ENCODE assay signal across 20 mouse cellular contexts in the genomic region with DNA sequence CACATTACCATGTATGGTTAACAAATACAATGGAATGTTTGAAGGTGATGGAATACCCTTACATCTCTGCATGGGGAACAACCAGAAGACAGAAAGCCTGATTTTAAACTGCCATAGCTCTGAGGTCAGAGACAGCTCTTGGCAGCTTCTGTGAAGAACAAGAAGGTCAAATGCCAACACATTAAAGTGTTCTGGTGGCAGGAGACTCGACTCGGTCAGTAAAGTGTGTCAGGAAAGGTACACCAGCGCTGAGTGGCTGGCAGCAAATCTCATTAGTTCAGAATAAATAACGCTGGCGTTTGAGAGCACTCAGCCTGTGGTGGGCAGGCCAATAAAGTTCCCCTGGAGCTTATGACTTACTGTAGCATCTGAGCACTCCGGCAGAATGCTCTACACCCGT.
A peak's percentile ranks its signal among the peaks of the same experiment; 100 is the strongest.
DNase-seq lines count a peak whose midpoint lies in the region; ATAC-seq and TF ChIP-seq lines count a peak whose summit lies in the region.
"Had no signal": no experiment of that assay in that cellular context is flagged by ENCODE, and none has a peak within 500 bp of the region (broad histone marks: within the 10 kb centered on the region; RNA-seq: fewer than 3 reads in every experiment).

No protein-coding gene starts in this region.

- H3K9me3 ChIP-seq in heart, embryonic 11.5 days (replicated peaks; ENCODE audit: control insufficient read depth, low read length) = no peaks in the 10 kb centered on the region
- no peaks in the 10 kb centered on the region for H3K9me3 ChIP-seq in heart, embryonic 16.5 days (replicated peaks; ENCODE audit: control insufficient read depth, low read length)
- H3K9me3 ChIP-seq in stomach, postnatal 0 days (ENCODE audit: control insufficient read depth, low read length) = no peaks in the 10 kb centered on the region
- H3K9me3 ChIP-seq: embryonic facial prominence, embryonic 15.5 days; forebrain, embryonic 15.5 days; heart, embryonic 13.5 days; hindbrain, embryonic 15.5 days had no signal

- no peak overlapping the region for H3K9ac ChIP-seq in heart, embryonic 11.5 days (ENCODE audit: low read depth, low read length)
- no peak overlapping the region for H3K9ac ChIP-seq in heart, embryonic 16.5 days (ENCODE audit: low read length)
- H3K9ac ChIP-seq in stomach, postnatal 0 days (ENCODE audit: low read length) = no peak overlapping the region
- H3K9ac ChIP-seq: embryonic facial prominence, embryonic 15.5 days; forebrain, embryonic 15.5 days; heart, embryonic 13.5 days; hindbrain, embryonic 15.5 days had no signal

- ATAC-seq in heart, embryonic 11.5 days (replicated peaks; ENCODE audit: insufficient number of reproducible peaks, low FRiP score, low TSS enrichment) = no peak
- no peak for ATAC-seq in heart, embryonic 16.5 days (replicated peaks; ENCODE audit: extremely low read depth, insufficient read depth, low FRiP score)
- no peak for ATAC-seq in stomach, postnatal 0 days (ENCODE audit: low FRiP score, low TSS enrichment)
- ATAC-seq: forebrain, embryonic 15.5 days; intestine, embryonic 16.5 days had no signal

- H3K27me3 ChIP-seq in heart, embryonic 11.5 days (ENCODE audit: control insufficient read depth, insufficient read depth, low read length) = no peaks in the 10 kb centered on the region
- H3K27me3 ChIP-seq in heart, embryonic 16.5 days (ENCODE audit: control insufficient read depth, insufficient read depth, low read length) = no peaks in the 10 kb centered on the region
- H3K27me3 ChIP-seq in stomach, postnatal 0 days (ENCODE audit: control insufficient read depth, insufficient read depth, low read length) = no peaks in the 10 kb centered on the region
- H3K27me3 ChIP-seq: embryonic facial prominence, embryonic 15.5 days; forebrain, embryonic 15.5 days; heart, embryonic 13.5 days; hindbrain, embryonic 15.5 days had no signal

- WGBS in heart, embryonic 11.5 days (ENCODE audit: insufficient replicate concordance) = 63% methylated on average over 7 of the region's 7 CpGs
- 45% methylated on average over 7 of the region's 7 CpGs for WGBS in heart, embryonic 16.5 days
- 42% methylated on average over 7 of the region's 7 CpGs for WGBS in stomach, postnatal 0 days

- no peak overlapping the region for H3K27ac ChIP-seq in heart, embryonic 11.5 days (ENCODE audit: low read depth, low read length)
- peak overlapping the region; percentile 4; the same call in 1 of the 2 replicates for H3K27ac ChIP-seq in heart, embryonic 16.5 days (ENCODE audit: low read length)
- H3K27ac ChIP-seq in stomach, postnatal 0 days (replicated peaks) = no peak overlapping the region
- H3K27ac ChIP-seq: embryonic facial prominence, embryonic 15.5 days; forebrain, embryonic 15.5 days; heart, embryonic 13.5 days; hindbrain, embryonic 15.5 days had no signal

- no peak for TF ChIP-seq CTCF in stomach, postnatal 0 days (IDR thresholded peaks at IDR 0.05; ENCODE audit: low read depth)

- no peak for TF ChIP-seq EP300 in stomach, postnatal 0 days (optimal IDR thresholded peaks at IDR 0.05)

- no peaks in the 10 kb centered on the region for H3K36me3 ChIP-seq in heart, embryonic 11.5 days (ENCODE audit: control insufficient read depth, insufficient read depth, low read length)
- no peaks in the 10 kb centered on the region for H3K36me3 ChIP-seq in heart, embryonic 16.5 days (ENCODE audit: control insufficient read depth, insufficient read depth)
- no peaks in the 10 kb centered on the region for H3K36me3 ChIP-seq in stomach, postnatal 0 days (ENCODE audit: control insufficient read depth, insufficient read depth, low read length)
- H3K36me3 ChIP-seq: embryonic facial prominence, embryonic 15.5 days; forebrain, embryonic 15.5 days; heart, embryonic 13.5 days; hindbrain, embryonic 15.5 days had no signal

- no peak overlapping the region for H3K4me3 ChIP-seq in heart, embryonic 11.5 days (ENCODE audit: low read depth, low read length)
- no peak overlapping the region for H3K4me3 ChIP-seq in heart, embryonic 16.5 days (ENCODE audit: low read length)
- no peak overlapping the region for H3K4me3 ChIP-seq in stomach, postnatal 0 days (ENCODE audit: low read depth, low read length)
- H3K4me3 ChIP-seq: embryonic facial prominence, embryonic 15.5 days; erythroblast, embryonic 14.5 days; forebrain, embryonic 15.5 days; heart, embryonic 13.5 days; hindbrain, embryonic 15.5 days had no signal

- no peak overlapping the region for H3K4me2 ChIP-seq in heart, embryonic 11.5 days
- H3K4me2 ChIP-seq in heart, embryonic 16.5 days (ENCODE audit: low read depth, low read length) = no peak overlapping the region
- no peak overlapping the region for H3K4me2 ChIP-seq in stomach, postnatal 0 days (replicated peaks; ENCODE audit: low read depth)
- H3K4me2 ChIP-seq: embryonic facial prominence, embryonic 15.5 days; forebrain, embryonic 15.5 days; heart, embryonic 13.5 days; hindbrain, embryonic 15.5 days had no signal

- peak; percentile 38 to 46 for DNase-seq in heart, adult 18-20 months
- no peak for DNase-seq in heart, postnatal 25 days (ENCODE audit: low spot score)
- DNase-seq in lung, adult 18-20 months = peak; percentile 17 to 48
- no peak for DNase-seq in lung, postnatal 14 days
- DNase-seq in heart, postnatal 10 days = peak; percentile 28 to 37
- no peak for DNase-seq in stomach, postnatal 0 days (ENCODE audit: low spot score)
- DNase-seq: adrenal gland, postnatal 10 days; cerebellum, adult 11 months; cerebellum, adult 8-10 months; cerebellum, postnatal 14 days; embryo, embryonic 11 days; gastrocnemius, postnatal 36 days had no signal

- intact Hi-C loops in heart, postnatal 25 days (cut with DNase I) = no loop called here
- intact Hi-C loops in heart, postnatal 10 days (cut with DNase I) = no loop called here

- H3K4me1 ChIP-seq in heart, embryonic 11.5 days (ENCODE audit: control insufficient read depth, insufficient read depth, low read length) = no peaks in the 10 kb centered on the region
- H3K4me1 ChIP-seq in heart, embryonic 16.5 days (ENCODE audit: control insufficient read depth, insufficient read depth, low read length) = no peaks in the 10 kb centered on the region
- H3K4me1 ChIP-seq in stomach, postnatal 0 days (replicated peaks; ENCODE audit: control insufficient read depth, insufficient read depth) = no peaks in the 10 kb centered on the region
- H3K4me1 ChIP-seq: embryonic facial prominence, embryonic 15.5 days; forebrain, embryonic 15.5 days; hindbrain, embryonic 15.5 days had no signal

Comparison
In these comparisons a context has a peak if more than half of its experiments do, and no peak if none do; other contexts are left out.
1. DNase-seq: peak in heart, adult 18-20 months (2 of 2), lung, adult 18-20 months (2 of 2) and heart, postnatal 10 days (2 of 2); none in heart, postnatal 25 days (single experiment), lung, postnatal 14 days (single experiment) and stomach, postnatal 0 days (single experiment).